Mouse (Mus musculus) lung, postnatal 25 days (tissue): ENCODE results near the gene Apba2.

Experiments
- DNase-seq: peaks from one replicate; pipeline ENCODE4 v3.0.0; 2022; ENCODE audit warnings: low spot score

The Apba2 gene

DNA sequence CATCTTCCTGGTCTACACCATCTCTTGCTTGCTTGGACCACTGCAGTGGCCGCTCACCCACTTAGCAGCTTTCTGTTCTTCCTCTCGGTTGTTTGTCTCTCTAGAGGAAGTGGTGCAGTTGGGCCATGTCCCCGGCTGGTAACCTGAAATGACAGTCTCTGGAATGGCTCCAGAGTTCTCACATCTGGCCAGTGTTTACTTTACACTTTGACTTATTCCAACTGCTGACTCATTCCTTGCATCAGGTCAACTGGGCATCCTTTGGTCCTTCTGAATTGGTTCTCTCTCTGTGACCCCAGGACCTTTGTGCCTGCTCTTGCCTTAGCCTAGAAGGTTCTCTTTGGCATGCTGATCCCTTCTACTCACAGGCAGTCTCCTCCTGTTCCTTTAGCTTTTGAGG, 227.3 kb downstream of the Apba2 start:
- peak; percentile 7 for DNase-seq

GRCm38 (mm10) chr7:64729785-64730184, 228.3 kb downstream of the Apba2 start:
- no peak for DNase-seq

GRCm38 (mm10) chr7:64739131-64739530, 237.6 kb downstream of the Apba2 start:
- no peak for DNase-seq

- DNase-seq, result peak; percentile 39
These were observed 240.1 kb downstream of the Apba2 start for GRCm38 (mm10) chr7:64741333-64742307.

- DNase-seq, result no peak
These were observed 242.1 kb downstream of the Apba2 start for GRCm38 (mm10) chr7:64743610-64744009.

DNA sequence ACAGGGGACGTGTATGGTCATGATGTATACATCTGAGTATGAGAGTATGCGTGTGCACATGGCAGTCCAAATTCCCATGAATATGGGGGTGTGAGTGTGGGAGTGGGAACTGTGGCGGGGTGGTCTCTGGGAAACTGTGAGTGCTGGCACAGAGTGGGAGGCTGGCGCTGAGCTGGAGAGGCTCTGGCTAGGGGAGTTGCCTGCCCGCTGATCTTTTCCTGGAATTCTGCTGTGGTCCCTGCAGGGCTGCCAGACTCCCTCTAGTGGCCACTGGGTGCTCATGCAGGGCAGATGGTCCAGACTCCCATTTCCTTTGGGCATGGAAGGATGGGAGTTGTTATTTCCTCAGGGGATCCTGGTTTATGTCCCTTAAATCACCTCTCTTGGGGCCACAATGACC, 250.0 kb downstream of the Apba2 start:
- DNase-seq, result peak; percentile 21

GRCm38 (mm10) chr7:64752133-64752532, 250.6 kb downstream of the Apba2 start:
- DNase-seq, result no peak

DNA sequence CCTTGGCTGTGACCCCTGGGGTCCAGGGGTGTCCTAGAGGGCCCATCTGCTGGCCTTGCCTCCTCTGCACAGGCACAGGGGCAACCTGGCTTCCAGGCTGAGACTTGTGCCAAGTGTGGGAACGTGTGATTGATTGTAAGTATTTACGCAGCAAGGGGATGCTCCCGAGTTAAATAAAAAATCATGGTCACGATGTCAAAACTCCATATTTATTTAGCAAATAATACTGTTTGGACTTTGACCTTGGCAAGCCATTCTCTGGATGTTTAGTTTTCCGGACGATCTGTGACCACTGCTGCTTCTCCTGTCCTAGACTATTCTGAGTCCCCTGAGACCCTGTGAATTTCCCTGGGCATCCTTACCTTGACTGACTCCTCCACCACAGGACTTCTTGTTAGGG, 252.2 kb downstream of the Apba2 start:
- no peak for DNase-seq

GRCm38 (mm10) chr7:64754161-64754560, 252.7 kb downstream of the Apba2 start:
- no peak for DNase-seq

DNA sequence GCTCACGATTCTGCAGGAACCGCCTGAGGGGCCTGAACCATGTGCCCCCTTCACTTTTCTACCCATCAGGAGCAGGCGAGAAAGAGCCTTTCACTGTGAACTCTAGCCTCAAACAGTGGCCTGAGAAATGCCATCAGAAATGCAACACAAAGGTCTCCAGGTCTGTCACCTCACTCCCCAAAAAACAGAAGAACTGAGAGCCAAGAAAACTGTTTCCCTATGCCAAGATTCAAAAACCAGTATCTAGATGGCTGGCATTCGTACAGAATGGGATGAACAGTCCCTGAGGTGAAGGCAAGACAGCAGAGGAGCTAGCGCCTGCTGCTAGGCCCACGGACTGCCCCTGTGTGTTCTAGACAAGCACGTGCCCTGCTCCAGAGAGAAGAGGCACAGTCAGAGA, 253.6 kb downstream of the Apba2 start:
- no peak for DNase-seq

GRCm38 (mm10) chr7:64765595-64765994, 264.1 kb downstream of the Apba2 start:
- no peak for DNase-seq

DNA sequence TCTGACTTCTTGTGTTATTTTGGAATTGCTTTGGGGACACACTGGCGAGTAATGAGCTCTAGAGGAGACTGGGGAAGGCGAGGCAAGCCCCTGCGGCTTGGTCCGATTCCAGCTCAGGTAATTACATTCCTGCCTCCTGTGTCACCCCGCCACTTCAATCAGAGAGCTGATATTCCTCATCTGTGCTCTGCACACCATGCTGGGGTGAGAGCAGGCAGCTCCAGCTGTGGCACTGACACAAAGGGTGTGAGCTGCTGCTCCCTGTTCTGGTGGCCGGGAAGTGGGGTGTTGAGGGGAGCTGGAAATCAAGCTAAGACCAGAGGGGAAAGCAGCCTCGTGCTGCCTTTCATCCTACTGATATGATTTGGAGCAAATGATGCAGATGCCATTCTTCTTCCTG, 268.3 kb downstream of the Apba2 start:
- DNase-seq, result no peak

DNA sequence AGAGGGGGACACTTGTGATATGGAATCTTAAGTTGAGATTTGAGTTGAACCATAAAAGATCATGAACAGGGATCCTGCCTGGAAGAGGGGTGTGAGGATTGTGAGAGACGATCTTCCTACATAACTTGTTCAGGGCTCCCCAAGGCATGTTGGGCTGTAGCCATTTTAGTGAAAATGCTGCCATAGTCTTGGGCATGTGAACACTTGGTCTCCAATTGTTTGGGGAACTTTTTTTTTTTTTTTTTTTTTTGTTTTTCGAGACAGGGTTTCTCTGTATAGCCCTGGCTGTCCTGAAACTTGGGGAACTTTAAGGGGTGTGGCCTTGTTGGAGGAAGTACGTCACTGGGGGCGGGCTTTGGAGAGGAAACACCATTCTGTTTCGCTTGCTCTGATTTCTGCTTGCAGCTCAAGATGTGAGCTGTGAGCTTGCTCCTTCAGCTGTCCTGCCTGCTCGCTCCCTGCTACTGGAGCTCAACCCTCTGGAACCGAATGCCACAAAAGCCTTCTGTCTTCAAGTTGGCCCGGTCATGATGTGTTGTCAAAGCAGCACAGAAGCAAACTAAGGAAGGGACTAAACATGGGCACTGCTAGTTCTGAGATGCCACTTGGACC, 269.4 kb downstream of the Apba2 start:
- no peak for DNase-seq

GRCm38 (mm10) chr7:64773465-64773864, 272.0 kb downstream of the Apba2 start:
- DNase-seq, result no peak

GRCm38 (mm10) chr7:64776708-64777489, 275.4 kb downstream of the Apba2 start:
- DNase-seq, result peak; percentile 54

- DNase-seq, result no peak
These were observed 278.0 kb downstream of the Apba2 start for GRCm38 (mm10) chr7:64779501-64779900.

GRCm38 (mm10) chr7:64785040-64785439, 283.5 kb downstream of the Apba2 start:
- no peak for DNase-seq

- no peak for DNase-seq
These were observed 289.6 kb downstream of the Apba2 start for GRCm38 (mm10) chr7:64791145-64791544.

DNA sequence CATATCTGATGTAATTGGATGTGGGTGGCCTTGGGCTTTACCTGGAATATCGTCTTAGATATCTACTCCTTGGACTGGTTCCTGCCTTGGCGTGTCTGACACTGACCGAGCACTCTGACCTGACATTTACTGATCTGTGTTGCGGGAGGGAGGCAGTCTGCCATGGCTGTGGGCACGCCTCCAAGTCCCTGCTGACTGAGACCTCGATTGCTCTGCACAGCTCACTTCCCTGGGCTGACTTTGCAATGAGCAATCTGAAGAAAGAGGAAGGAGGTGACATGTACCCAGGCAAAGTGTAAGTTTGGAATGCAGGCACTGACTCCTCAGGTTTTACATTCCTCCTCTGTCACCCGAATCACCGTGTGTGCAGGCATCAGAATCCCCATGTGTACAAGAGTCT, 290.5 kb downstream of the Apba2 start:
- no peak for DNase-seq

DNA sequence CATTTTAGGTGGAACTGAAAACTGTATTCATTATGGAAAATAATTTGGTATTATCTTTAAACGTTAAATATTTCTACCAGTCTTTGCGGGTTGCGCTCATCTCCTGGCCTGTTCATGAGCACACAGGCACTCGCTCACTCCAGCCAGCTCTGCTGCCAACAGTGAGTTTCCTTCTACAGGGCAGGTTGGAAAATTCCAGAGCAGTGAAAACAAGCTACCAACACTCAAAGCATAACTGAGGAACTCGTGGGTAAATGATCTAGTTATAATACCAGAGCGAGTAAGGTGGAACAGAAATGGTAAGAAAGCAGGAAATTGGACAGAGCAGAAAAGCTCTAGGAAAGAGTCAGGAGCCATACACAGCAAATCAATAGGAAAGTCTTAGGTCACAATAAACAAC, 294.0 kb downstream of the Apba2 start:
- DNase-seq, result no peak
